Mouse (Mus musculus) cortical plate, adult 2 months (tissue): ENCODE measurements around the gene Pdzrn3.

Experiments used
- CTCF ChIP-seq: fragments of 200-500 bp; IDR thresholded peaks from 2 replicates; pipeline ENCODE4 v1.5.1; 2011; ENCODE audit warnings: mild to moderate bottlenecking, control low read depth, low read length; ENCODE audit not compliant: insufficient read depth; ENCODE audit errors: extremely low read depth
- POLR2A ChIP-seq: fragments of 200-500 bp; IDR thresholded peaks from 2 replicates; pipeline ENCODE4 v1.6.1; 2011; ENCODE audit warnings: mild to moderate bottlenecking, low read length, control low read depth; ENCODE audit not compliant: insufficient read depth; ENCODE audit errors: extremely low read depth

DNA sequence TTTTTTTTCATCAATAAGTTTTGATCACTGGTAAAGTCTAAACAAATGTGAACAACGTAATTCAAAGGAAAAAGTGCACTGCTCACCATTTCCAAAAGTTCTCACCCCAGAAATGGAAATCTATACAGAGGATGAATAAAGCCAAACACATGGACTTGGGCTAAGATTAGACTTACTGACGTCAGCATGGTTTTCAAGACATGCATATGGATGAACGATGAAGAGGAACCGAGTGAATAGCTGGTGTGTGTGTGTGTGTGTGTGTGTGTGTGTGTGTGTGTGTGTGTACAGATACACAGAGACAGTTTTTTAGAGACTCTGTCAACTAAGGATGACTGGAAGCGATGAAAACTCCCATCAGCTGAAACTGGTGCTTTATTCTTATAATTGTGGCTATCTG lies 29.2 kb downstream of the Pdzrn3 start:
- TF ChIP-seq POLR2A (no peak), CTCF (no peak)
